Mouse (Mus musculus): ENCODE results near the gene Rbm41.

DNA sequence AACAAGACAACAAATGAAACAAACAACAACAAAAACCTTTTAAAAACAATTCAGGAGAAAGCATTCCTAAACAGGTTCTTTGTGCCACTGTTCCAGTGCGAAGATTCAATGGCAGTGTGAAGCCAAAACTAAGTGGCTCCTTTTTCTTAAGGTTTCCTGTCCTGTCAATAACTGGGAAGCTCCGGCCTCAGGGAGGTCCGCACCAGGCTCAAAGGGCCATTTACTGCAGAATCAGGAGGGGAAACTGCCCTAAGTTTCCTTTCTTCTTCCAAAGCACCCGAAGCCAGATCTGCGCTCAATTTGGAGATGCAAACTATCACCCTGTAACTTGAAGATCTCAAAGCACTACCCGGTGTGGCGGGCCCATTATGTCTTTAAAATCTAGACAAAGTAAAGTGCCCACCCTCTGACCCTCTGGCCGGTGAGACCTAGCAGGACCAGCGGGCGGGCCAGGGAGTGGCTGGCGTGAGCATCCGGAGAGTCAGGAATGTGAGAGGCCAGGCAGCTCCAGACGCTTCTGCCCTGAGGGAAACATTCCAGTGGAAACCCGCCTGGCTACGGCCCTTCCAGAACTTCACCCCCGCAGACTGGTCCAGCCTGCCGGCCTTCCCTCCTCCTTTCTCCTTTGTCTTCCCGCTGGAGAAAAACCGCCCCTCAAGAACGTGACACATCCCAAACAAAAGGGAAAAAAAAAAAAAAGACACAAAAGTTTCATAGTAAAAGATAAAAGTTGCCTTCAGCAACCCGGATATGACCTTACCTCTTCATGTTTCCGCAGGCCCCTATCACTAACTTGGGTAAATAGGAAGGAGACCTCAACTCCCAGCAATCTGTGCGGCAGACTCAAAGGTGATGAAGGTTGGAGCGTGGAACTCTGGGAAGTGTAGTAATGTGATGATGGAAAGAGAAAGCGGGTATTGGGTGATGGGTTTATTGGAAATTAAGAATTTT lies at the start of gene Rbm41:
- TF ChIP-seq CTCF (conservative IDR thresholded peaks at IDR 0.05; ENCODE audit: low read length) (no peak), NANOG (IDR thresholded peaks at IDR 0.05; ENCODE audit: borderline replicate concordance, low read length) (no peak), POU5F1 (IDR thresholded peaks at IDR 0.05; ENCODE audit: borderline replicate concordance, low read length) (no peak)
